Mouse (Mus musculus) liver, postnatal 0 days (tissue): ENCODE measurements around the gene Clock. TPM values are rescaled to one million over a fixed set of nuclear protein-coding genes. Genes with fewer than 3 reads are reported as not detected.

ENCODE experiments used
- ATAC-seq: fragments of 200-750 bp; cut with Nextera tagmentation; 2 replicates; pipeline ENCODE4 v1.8.0; 2017; ENCODE audit warnings: mild to moderate bottlenecking, moderate library complexity
- DNase-seq: peaks from one replicate; pipeline ENCODE4 v3.0.0-alpha.2; 2016
- H3K27ac ChIP-seq: fragments of 300-500 bp; sonication (generic); 2 replicates; pipeline ENCODE4 v1.5.1; 2014; ENCODE audit warnings: antibody characterized with exemption, moderate library complexity, mild to moderate bottlenecking, low read depth
- H3K27me3 ChIP-seq: fragments of 300-500 bp; sonication (generic); 2 replicates; pipeline ENCODE4 v1.6.1; 2014; ENCODE audit warnings: low read length, control low read depth, mixed read lengths; ENCODE audit not compliant: insufficient read depth
- H3K36me3 ChIP-seq: fragments of 300-500 bp; sonication (generic); replicated peaks from 2 replicates; pipeline ENCODE4 v1.6.1; 2014; ENCODE audit warnings: mild to moderate bottlenecking, control low read depth, low read length, moderate library complexity, mixed read lengths; ENCODE audit not compliant: insufficient read depth
- H3K4me1 ChIP-seq: fragments of 300-500 bp; sonication (generic); 2 replicates; pipeline ENCODE4 v1.6.1; 2014; ENCODE audit warnings: antibody characterized with exemption, mild to moderate bottlenecking, control low read depth; ENCODE audit not compliant: insufficient read depth
- H3K4me2 ChIP-seq: fragments of 300-500 bp; sonication (generic); 2 replicates; pipeline ENCODE4 v1.6.1; 2014; ENCODE audit warnings: low read depth, mild to moderate bottlenecking, low read length, moderate library complexity, mixed read lengths
- H3K4me3 ChIP-seq: fragments of 300-500 bp; sonication (generic); 2 replicates; pipeline ENCODE4 v1.5.1; 2014; ENCODE audit warnings: low read depth, low read length
- H3K9ac ChIP-seq: fragments of 300-500 bp; sonication (generic); replicated peaks from 2 replicates; pipeline ENCODE4 v1.6.1; 2014; ENCODE audit warnings: mild to moderate bottlenecking, moderate library complexity
- H3K9me3 ChIP-seq: fragments of 300-500 bp; sonication (generic); 2 replicates; pipeline ENCODE4 v1.6.1; 2016; ENCODE audit warnings: mild to moderate bottlenecking, control low read depth, low read length, mixed read lengths
- CTCF ChIP-seq: sonication (generic); IDR thresholded peaks from 2 replicates; pipeline ENCODE4 v1.5.1; 2016; ENCODE audit warnings: antibody characterized with exemption, low read depth
- EP300 ChIP-seq: IDR thresholded peaks from 2 replicates; pipeline ENCODE4 v1.6.1; 2016; ENCODE audit warnings: antibody characterized with exemption, low read depth, mild to moderate bottlenecking
- WGBS: fragments of 180-500 bp; shearing (Covaris S2); extraction: QIAGEN DNeasy Blood & Tissue Kit; methylation state at CpG from one replicate; pipeline ENCODE4 v1.1.7; 2014; ENCODE audit not compliant: insufficient replicate concordance; 5-methylcytosine and 5-hydroxymethylcytosine counted together
- polyA plus RNA-seq: library from polyadenylated mRNA; unstranded; fragments of >200 nt; fragmentation: Nextera tagmentation; extraction: Ambion mirVana; gene quantifications from 2 replicates; pipeline ENCODE4 v1.2.1, GENCODE M21; 2015

Clock gene
- polyA plus RNA-seq, 1 experiment from 2014 or later: 2.3 TPM

DNA sequence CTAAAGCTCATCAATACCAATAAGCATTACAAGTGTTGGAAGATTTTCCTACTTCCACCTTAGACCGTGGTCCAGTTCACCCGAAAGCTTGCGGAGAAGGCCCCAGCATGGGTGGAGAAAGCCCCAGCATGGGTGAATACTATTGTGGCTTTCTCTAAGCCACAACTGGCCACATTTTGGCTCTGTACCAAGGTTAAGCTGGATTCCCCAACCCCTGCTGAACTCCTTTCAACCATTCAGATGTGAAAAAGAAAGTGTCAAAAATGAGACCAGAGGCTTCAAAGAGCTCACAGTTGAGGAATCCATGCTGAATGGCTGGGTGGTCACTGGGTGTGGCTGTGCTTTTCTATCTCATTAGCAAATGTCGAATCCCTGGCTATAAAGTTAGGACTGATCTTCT is 29.2 kb upstream of the Clock start:
- TF ChIP-seq EP300 (no peak), CTCF (no peak)
- no peak overlapping the region for H3K27ac ChIP-seq
- H3K9ac ChIP-seq: no peak overlapping the region
- no peaks in the 10 kb centered on the region for H3K4me1 ChIP-seq
- no peaks in the 10 kb centered on the region for H3K9me3 ChIP-seq
- ATAC-seq (no peak), DNase-seq (no peak)
- no peaks in the 10 kb centered on the region for H3K36me3 ChIP-seq
- no peak overlapping the region for H3K4me2 ChIP-seq
- 68% methylated on average over 4 of the region's 4 CpGs for WGBS
- no peaks in the 10 kb centered on the region for H3K27me3 ChIP-seq
- H3K4me3 ChIP-seq: no peak overlapping the region

GRCm38 (mm10) chr5:76330953-76331352 is 26.4 kb upstream of the Clock start, which contains the start of gene Pdcl2:
Pdcl2 (minus strand) TSS chr5:76331156.
- DNase-seq (no peak), ATAC-seq (no peak)
- Histone ChIP-seq H3K36me3 (no peaks in the 10 kb centered on the region), H3K27me3 (no peaks in the 10 kb centered on the region), H3K9me3 (no peaks in the 10 kb centered on the region), H3K4me3 (no peak within 1 kb of the TSS), H3K9ac (no peak within 1 kb of the TSS), H3K4me1 (no peaks in the 10 kb centered on the region), H3K27ac (no peak within 1 kb of the TSS), H3K4me2 (no peak within 1 kb of the TSS)
- TF ChIP-seq EP300 (no peak), CTCF (no peak)
- WGBS: 83% methylated on average over 7 of the region's 7 CpGs

DNA sequence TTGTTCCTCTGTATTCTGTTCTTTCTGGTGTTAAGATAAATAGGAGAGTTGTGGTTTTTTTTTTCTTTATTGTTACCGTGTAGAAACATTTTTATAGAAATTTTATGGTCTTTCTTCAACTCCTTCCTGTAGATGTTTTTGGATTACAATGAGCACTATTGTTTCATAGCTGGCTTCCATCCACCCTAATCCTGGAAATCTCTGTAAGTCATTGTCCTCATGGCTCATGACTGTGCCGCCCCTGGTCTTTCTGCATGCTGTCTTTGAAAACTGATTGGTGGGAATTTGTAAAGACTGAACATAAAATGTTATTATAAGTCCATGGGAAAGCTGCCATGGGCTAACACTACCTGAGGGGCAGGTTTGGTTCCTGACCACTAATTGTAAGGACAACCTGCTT is 22.7 kb upstream of the Clock start:
- no peak overlapping the region for H3K9ac ChIP-seq
- no peak overlapping the region for H3K4me2 ChIP-seq
- H3K4me3 ChIP-seq: no peak overlapping the region
- DNase-seq (no peak), ATAC-seq (no peak)
- no peaks in the 10 kb centered on the region for H3K36me3 ChIP-seq
- H3K9me3 ChIP-seq: no peaks in the 10 kb centered on the region
- TF ChIP-seq EP300: no peak
- TF ChIP-seq CTCF: no peak
- no peaks in the 10 kb centered on the region for H3K27me3 ChIP-seq
- no peak overlapping the region for H3K27ac ChIP-seq
- H3K4me1 ChIP-seq: no peaks in the 10 kb centered on the region
- WGBS: 58% methylated on average over 2 of the region's 2 CpGs

GRCm38 (mm10) chr5:76325113-76325512 is 20.5 kb upstream of the Clock start:
- H3K4me2 ChIP-seq: no peak overlapping the region
- H3K9ac ChIP-seq: no peak overlapping the region
- H3K27me3 ChIP-seq: no peaks in the 10 kb centered on the region
- WGBS: 67% methylated on average over 4 of the region's 4 CpGs
- H3K4me1 ChIP-seq: no peaks in the 10 kb centered on the region
- DNase-seq (no peak), ATAC-seq (no peak)
- no peak overlapping the region for H3K27ac ChIP-seq
- no peaks in the 10 kb centered on the region for H3K9me3 ChIP-seq
- TF ChIP-seq EP300: no peak
- TF ChIP-seq CTCF: no peak
- H3K4me3 ChIP-seq: no peak overlapping the region
- H3K36me3 ChIP-seq: no peaks in the 10 kb centered on the region

- H3K36me3 ChIP-seq: no peaks in the 10 kb centered on the region
- H3K27ac ChIP-seq: no peak overlapping the region
- no peaks in the 10 kb centered on the region for H3K9me3 ChIP-seq
- no peak overlapping the region for H3K4me3 ChIP-seq
- no peaks in the 10 kb centered on the region for H3K4me1 ChIP-seq
- no peak for TF ChIP-seq CTCF
- TF ChIP-seq EP300: no peak
- WGBS: 63% methylated on average over 11 of the region's 11 CpGs
- no peak overlapping the region for H3K9ac ChIP-seq
- no peak overlapping the region for H3K4me2 ChIP-seq
- ATAC-seq (no peak), DNase-seq (no peak)
- no peaks in the 10 kb centered on the region for H3K27me3 ChIP-seq
These were observed 16.9 kb upstream of the Clock start for GRCm38 (mm10) chr5:76321249-76322196.

GRCm38 (mm10) chr5:76308206-76308605 is 3.6 kb upstream of the Clock start:
- DNase-seq (no peak), ATAC-seq (no peak)
- no peaks in the 10 kb centered on the region for H3K9me3 ChIP-seq
- H3K4me3 ChIP-seq: no peak overlapping the region
- 71% methylated on average over 2 of the region's 2 CpGs for WGBS
- no peak overlapping the region for H3K27ac ChIP-seq
- peaks cover 3% of the 10 kb centered on the region; the same call in 1 of the 2 replicates for H3K4me1 ChIP-seq
- H3K4me2 ChIP-seq: no peak overlapping the region
- TF ChIP-seq EP300: no peak
- TF ChIP-seq CTCF: no peak
- peaks cover 6% of the 10 kb centered on the region; the same call in 1 of the 2 replicates for H3K27me3 ChIP-seq
- no peak overlapping the region for H3K9ac ChIP-seq
- H3K36me3 ChIP-seq: no peaks in the 10 kb centered on the region
